Mouse (Mus musculus): ENCODE data around the gene Dixdc1. TPM values are rescaled to one million over a fixed set of nuclear protein-coding genes. Genes with fewer than 3 reads are reported as not detected.
A peak's percentile ranks its signal among the peaks of the same experiment; 100 is the strongest.

Gene Dixdc1
- 39.2 and 41.4 TPM in 2 replicates for polyA plus RNA-seq (2014; fragmentation: Nextera tagmentation; extraction: Ambion mirVana)

DNA sequence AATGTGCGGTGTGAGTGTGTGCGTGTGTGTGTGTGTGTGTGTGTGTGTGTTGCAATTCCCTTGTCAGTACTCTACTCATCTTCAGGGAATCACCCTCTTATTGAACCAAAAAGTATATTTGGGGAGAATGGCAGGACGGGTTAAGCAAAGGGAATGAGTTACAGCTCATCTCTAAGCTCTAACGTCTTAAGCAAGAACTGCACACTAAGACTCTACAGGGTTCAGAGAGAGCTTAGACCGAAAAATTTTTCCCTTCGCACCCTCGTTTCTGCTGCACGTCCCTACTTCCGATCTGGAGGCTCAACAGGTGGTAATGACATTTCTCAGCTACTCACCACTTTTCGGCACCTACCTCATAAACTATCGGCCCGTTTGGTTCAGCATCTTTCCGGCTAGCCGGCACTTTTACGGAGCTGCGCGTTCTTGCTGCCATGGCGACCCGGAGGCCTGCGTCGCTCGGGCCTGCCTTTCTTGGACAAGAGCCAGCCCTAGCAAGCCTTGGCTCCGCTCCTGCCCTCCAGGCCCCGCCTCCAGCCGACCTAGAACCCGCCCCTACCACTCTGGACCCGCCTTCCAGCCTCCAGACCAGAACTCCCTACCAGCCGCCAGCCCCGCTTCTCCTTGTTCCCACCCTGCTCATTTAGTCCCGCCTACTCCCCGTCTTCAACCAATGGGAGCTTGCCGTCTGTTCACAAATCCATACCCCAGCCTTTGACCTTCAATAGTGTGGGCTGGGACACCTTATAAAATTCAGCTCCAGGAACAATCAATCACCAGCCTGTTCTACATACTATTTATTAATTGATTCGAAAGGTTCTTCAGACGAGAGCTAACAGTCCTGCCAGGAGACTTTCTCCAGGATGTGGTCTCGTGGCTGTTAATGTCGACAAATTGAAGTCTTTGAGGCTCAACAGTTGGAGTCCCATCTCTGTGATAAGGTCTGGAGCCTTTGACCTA, at the start of gene Dixdc1:
TSS of gene Dixdc1 (minus strand) at position 604 of the 957 bp plus-strand sequence.
- no peak within 1 kb of the TSS for H3K9ac ChIP-seq (replicated peaks; ENCODE audit: low read depth, low read length)
- WGBS, result 14% methylated on average over 36 of the region's 36 CpGs
- peak; percentile 96 for ATAC-seq (ENCODE audit: low read depth)
- H3K36me3 ChIP-seq (ENCODE audit: control insufficient read depth, insufficient read depth, low read length), result no peaks in the 10 kb centered on the region
- H3K27me3 ChIP-seq (ENCODE audit: control insufficient read depth, insufficient read depth, low read length), result no peaks in the 10 kb centered on the region
- peak within 1 kb of the TSS; percentile 62 for H3K4me2 ChIP-seq (ENCODE audit: low read depth, low read length)
- H3K4me3 ChIP-seq (ENCODE audit: low read depth, low read length), result peak within 1 kb of the TSS; percentile 29
- no peak within 1 kb of the TSS for H3K27ac ChIP-seq (ENCODE audit: low read depth, low read length)
- H3K9me3 ChIP-seq (ENCODE audit: control insufficient read depth, low read length), result no peaks in the 10 kb centered on the region
- 0 out of 2 replicates have a peak, but pooled peaks cover 6% of the 10 kb centered on the region for H3K4me1 ChIP-seq (ENCODE audit: control insufficient read depth, insufficient read depth, low read length)

GRCm38 (mm10) chr9:50782155-50782554, 42.8 kb upstream of the Dixdc1 start:
- no peak overlapping the region for H3K4me2 ChIP-seq (ENCODE audit: low read depth, low read length)
- no peak overlapping the region for H3K27ac ChIP-seq (ENCODE audit: low read depth, low read length)
- H3K27me3 ChIP-seq (ENCODE audit: control insufficient read depth, insufficient read depth, low read length), result no peaks in the 10 kb centered on the region
- ATAC-seq (ENCODE audit: low read depth), result no peak
- no peaks in the 10 kb centered on the region for H3K9me3 ChIP-seq (ENCODE audit: control insufficient read depth, low read length)
- no peak overlapping the region for H3K9ac ChIP-seq (replicated peaks; ENCODE audit: low read depth, low read length)
- H3K36me3 ChIP-seq (ENCODE audit: control insufficient read depth, insufficient read depth, low read length), result peaks cover 47% of the 10 kb centered on the region
- whole genome bisulfite sequencing, result 72% methylated on average over 2 of the region's 2 CpGs
- no peaks in the 10 kb centered on the region for H3K4me1 ChIP-seq (ENCODE audit: control insufficient read depth, insufficient read depth, low read length)
- H3K4me3 ChIP-seq (ENCODE audit: low read depth, low read length), result no peak overlapping the region

DNA sequence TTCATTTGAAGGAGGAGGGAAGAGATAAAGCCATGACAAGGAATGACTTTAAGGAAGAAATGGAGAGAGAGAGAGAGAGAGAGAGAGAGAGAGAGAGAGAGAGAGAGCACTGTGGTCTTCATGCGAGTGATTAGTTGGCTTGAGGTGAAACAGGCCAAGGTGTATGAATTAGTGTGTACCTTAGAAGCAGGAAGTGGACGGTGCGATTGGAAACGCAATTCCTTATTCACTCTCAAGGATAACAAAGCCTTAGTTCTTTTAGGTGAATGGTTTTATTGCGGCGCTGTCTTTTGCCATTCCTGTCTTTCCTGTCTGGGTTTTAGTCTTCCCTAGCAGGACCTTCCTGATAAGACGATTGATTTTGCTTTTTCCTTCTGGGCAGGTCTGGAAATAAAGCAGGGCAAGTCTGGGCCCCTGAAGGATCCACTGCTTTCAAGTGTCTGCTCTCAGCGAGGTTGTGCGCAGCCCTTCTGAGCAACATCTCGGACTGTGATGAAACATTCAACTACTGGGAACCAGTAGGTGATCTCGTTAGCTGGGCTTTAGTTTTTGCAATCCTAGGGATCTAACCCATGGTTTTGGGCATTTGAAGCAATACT, 36.9 kb upstream of the Dixdc1 start:
- H3K4me3 ChIP-seq (ENCODE audit: low read depth, low read length), result peak overlapping the region; percentile 48
- 50% methylated on average over 11 of the region's 11 CpGs for WGBS
- peak overlapping the region; percentile 62 for H3K9ac ChIP-seq (replicated peaks; ENCODE audit: low read depth, low read length)
- peak overlapping the region; percentile 70 for H3K4me2 ChIP-seq (ENCODE audit: low read depth, low read length)
- H3K27me3 ChIP-seq (ENCODE audit: control insufficient read depth, insufficient read depth, low read length), result no peaks in the 10 kb centered on the region
- no peak overlapping the region; the same call in 1 of the 2 replicates for H3K27ac ChIP-seq (ENCODE audit: low read depth, low read length)
- peaks cover 11% of the 10 kb centered on the region; the same call in 1 of the 2 replicates for H3K4me1 ChIP-seq (ENCODE audit: control insufficient read depth, insufficient read depth, low read length)
- peaks cover 9% of the 10 kb centered on the region; the same call in 1 of the 2 replicates for H3K36me3 ChIP-seq (ENCODE audit: control insufficient read depth, insufficient read depth, low read length)
- H3K9me3 ChIP-seq (ENCODE audit: control insufficient read depth, low read length), result no peaks in the 10 kb centered on the region
- ATAC-seq (ENCODE audit: low read depth), result no peak

DNA sequence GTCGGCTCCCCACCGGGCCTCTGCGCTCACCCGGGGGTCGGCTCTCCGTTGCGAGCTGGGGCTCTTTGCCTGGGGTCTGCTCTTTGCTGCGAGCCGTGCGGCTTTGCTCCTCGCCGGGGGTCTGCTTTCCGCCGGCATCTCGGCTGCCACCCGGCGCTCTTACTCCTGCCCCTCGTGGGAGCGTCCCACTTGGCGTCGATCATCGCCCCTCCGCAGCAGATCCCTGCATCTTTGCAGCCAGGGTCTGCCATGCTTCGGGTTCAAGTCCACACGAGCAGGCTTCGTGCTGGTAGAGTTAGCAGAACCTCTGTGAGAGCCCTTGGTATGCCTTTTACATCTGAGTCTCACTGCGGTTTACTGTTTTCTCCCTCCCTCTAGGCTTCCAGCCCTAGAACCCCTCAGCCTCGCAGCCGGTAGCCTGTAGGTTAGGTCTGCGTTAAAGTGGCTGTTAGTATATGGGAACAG, 36.4 kb upstream of the Dixdc1 start:
- peaks cover 11% of the 10 kb centered on the region; the same call in 1 of the 2 replicates for H3K4me1 ChIP-seq (ENCODE audit: control insufficient read depth, insufficient read depth, low read length)
- WGBS, result 0% methylated on average over 30 of the region's 30 CpGs
- peak overlapping the region; percentile 48 for H3K4me3 ChIP-seq (ENCODE audit: low read depth, low read length)
- peak; percentile 79 for ATAC-seq (ENCODE audit: low read depth)
- H3K9ac ChIP-seq (replicated peaks; ENCODE audit: low read depth, low read length), result peak overlapping the region; percentile 62
- H3K36me3 ChIP-seq (ENCODE audit: control insufficient read depth, insufficient read depth, low read length), result peaks cover 3% of the 10 kb centered on the region; the same call in 1 of the 2 replicates
- peak overlapping the region; percentile 70 for H3K4me2 ChIP-seq (ENCODE audit: low read depth, low read length)
- H3K27ac ChIP-seq (ENCODE audit: low read depth, low read length), result peak overlapping the region; percentile 66
- H3K9me3 ChIP-seq (ENCODE audit: control insufficient read depth, low read length), result no peaks in the 10 kb centered on the region
- no peaks in the 10 kb centered on the region for H3K27me3 ChIP-seq (ENCODE audit: control insufficient read depth, insufficient read depth, low read length)

DNA sequence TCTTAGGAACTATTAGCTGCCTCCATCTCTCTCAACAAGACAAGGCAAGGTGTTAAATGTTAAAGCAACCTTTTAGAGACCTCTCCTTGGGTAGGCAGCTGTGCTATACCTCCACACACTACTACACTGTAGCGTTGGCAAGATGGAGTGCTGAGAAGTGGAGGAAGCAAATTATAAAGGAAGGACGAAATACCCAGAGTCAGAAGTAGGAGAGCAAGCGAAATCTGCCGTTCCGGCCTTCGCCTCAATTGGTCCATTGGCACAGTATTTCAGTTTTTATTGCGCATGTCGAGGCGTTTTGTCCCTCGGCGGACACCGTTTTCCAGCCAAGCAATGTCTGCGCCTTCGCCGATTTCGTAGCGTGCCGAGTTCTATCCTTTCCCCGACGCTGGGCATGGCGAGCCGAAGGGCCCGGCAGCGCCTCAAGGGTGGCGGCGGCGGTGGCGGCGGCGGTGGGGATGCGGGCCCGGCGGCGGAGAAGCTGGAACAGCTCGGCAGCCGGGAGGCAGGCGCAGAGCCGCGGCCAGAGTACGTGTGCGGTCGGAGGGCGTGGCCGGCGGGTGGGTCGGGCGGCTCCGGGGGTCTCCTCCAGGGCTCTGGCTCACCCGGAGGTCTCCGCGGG, 35.8 kb upstream of the Dixdc1 start, which contains the start of the genes Alg9 and 1110032A03Rik:
TSS of gene Alg9 (plus strand) at position 29 of the 622 bp plus-strand sequence.
TSS of gene 1110032A03Rik (minus strand) at position 530 of the 622 bp plus-strand sequence.
- Histone ChIP-seq H3K36me3 (ENCODE audit: control insufficient read depth, insufficient read depth, low read length) (no peaks in the 10 kb centered on the region), H3K27me3 (ENCODE audit: control insufficient read depth, insufficient read depth, low read length) (no peaks in the 10 kb centered on the region), H3K4me1 (ENCODE audit: control insufficient read depth, insufficient read depth, low read length) (peaks cover 11% of the 10 kb centered on the region; the same call in 1 of the 2 replicates), H3K27ac (ENCODE audit: low read depth, low read length) (peak within 1 kb of the TSS; percentile 66), H3K4me2 (ENCODE audit: low read depth, low read length) (peak within 1 kb of the TSS; percentile 70), H3K9ac (replicated peaks; ENCODE audit: low read depth, low read length) (peak within 1 kb of the TSS; percentile 62), H3K4me3 (ENCODE audit: low read depth, low read length) (peak within 1 kb of the TSS; percentile 48), H3K9me3 (ENCODE audit: control insufficient read depth, low read length) (no peaks in the 10 kb centered on the region)
- under 1% methylated on average over 47 of the region's 51 CpGs for WGBS
- peak; percentile 80 for ATAC-seq (ENCODE audit: low read depth)

DNA sequence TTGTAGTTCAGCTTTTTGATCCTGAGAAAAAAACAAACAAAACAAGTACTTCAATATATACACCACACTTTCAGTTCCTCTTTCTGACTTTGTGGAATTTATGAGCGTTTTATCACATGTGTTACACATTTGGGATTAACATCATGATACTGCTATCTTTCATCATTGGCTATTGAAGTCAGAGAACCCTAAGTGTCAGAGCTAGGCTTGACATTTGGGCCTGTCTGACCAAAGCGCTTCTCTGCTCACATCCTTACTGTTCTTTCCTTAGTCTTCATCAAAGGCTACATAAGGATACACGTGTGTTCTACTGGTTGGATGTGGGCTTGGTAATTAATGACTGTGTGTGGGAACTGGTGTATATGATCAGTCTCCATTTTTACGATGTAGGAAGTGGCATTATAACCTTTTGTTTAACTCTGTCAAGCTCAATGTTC, 34.7 kb upstream of the Dixdc1 start:
- Histone ChIP-seq H3K27me3 (ENCODE audit: control insufficient read depth, insufficient read depth, low read length) (no peaks in the 10 kb centered on the region), H3K4me3 (ENCODE audit: low read depth, low read length) (peak overlapping the region; percentile 48), H3K4me2 (ENCODE audit: low read depth, low read length) (peak overlapping the region; percentile 70), H3K4me1 (ENCODE audit: control insufficient read depth, insufficient read depth, low read length) (peaks cover 12% of the 10 kb centered on the region; the same call in 1 of the 2 replicates), H3K27ac (ENCODE audit: low read depth, low read length) (peak overlapping the region; percentile 66; the same call in 1 of the 2 replicates), H3K36me3 (ENCODE audit: control insufficient read depth, insufficient read depth, low read length) (no peaks in the 10 kb centered on the region), H3K9ac (replicated peaks; ENCODE audit: low read depth, low read length) (peak overlapping the region; percentile 62; the same call in 1 of the 2 replicates), H3K9me3 (ENCODE audit: control insufficient read depth, low read length) (no peaks in the 10 kb centered on the region)
- no peak for ATAC-seq (ENCODE audit: low read depth)
- WGBS, result 80% methylated on average over 4 of the region's 4 CpGs

- WGBS, result 81% methylated on average over 2 of the region's 2 CpGs
- H3K9me3 ChIP-seq (ENCODE audit: control insufficient read depth, low read length), result no peaks in the 10 kb centered on the region
- peaks cover 16% of the 10 kb centered on the region; the same call in 1 of the 2 replicates for H3K4me1 ChIP-seq (ENCODE audit: control insufficient read depth, insufficient read depth, low read length)
- ATAC-seq (ENCODE audit: low read depth), result no peak
- no peak overlapping the region for H3K4me3 ChIP-seq (ENCODE audit: low read depth, low read length)
- no peak overlapping the region for H3K9ac ChIP-seq (replicated peaks; ENCODE audit: low read depth, low read length)
- H3K4me2 ChIP-seq (ENCODE audit: low read depth, low read length), result no peak overlapping the region
- H3K27me3 ChIP-seq (ENCODE audit: control insufficient read depth, insufficient read depth, low read length), result no peaks in the 10 kb centered on the region
- no peak overlapping the region for H3K27ac ChIP-seq (ENCODE audit: low read depth, low read length)
- H3K36me3 ChIP-seq (ENCODE audit: control insufficient read depth, insufficient read depth, low read length), result no peaks in the 10 kb centered on the region
Measured at GRCm38 (mm10) chr9:50770011-50770410, 30.7 kb upstream of the Dixdc1 start.
